Mouse (Mus musculus): ENCODE measurements around the gene Plagl1.

DNA sequence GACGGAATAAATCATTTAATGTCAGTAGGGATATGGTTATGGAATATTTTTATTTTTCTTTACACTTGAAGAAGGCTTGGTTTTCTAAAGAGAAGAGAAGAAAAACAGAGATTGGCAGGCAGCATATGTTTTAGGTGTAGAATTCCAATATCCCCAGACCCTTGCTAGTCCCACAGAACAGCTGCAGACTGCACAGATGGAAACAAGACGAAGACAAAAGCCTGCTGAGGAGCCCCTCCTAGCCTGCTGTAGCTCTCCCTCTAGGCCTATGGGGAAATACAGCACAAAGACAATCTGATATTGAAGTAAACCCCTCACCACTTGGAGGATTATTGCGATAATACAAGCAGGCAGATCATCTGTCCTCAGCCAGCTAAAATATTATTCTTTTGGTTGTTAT lies 90.1 kb downstream of the Plagl1 start:
- no peak for TF ChIP-seq CTCF (IDR thresholded peaks at IDR 0.05; ENCODE audit: extremely low read depth, insufficient read depth, insufficient read length, insufficient replicate concordance)
- no peak for TF ChIP-seq POLR2A (IDR thresholded peaks at IDR 0.05; ENCODE audit: low read depth, low read length)

All from spleen, adult 2 months (tissue).